Mouse (Mus musculus) liver, embryonic 14.5 days (tissue): Measurements from ENCODE around the gene Cct2. TPM values are rescaled to one million over a fixed set of nuclear protein-coding genes. Genes with fewer than 3 reads are reported as not detected.
"Not testable (repeated sequence)": the region's sequence is repeated elsewhere in the genome, so short reads cannot be mapped to it uniquely, and the experiment has no call there.

Source experiments
- ATAC-seq: fragments of 200-750 bp; cut with Nextera tagmentation; 2 replicates; pipeline ENCODE4 v1.8.0; 2017; ENCODE audit warnings: moderate number of reproducible peaks, mild to moderate bottlenecking, moderate library complexity; ENCODE audit not compliant: insufficient read depth
- DNase-seq, 3 experiments: peaks; one replicate each; pipeline ENCODE4 v3.0.0-alpha.2; 2012 to 2013; ENCODE audit warnings: low read depth in 3 of 3, low spot score in 3 of 3
- H3K27ac ChIP-seq: fragments of 300-500 bp; sonication (generic); 2 replicates; pipeline ENCODE4 v1.5.1; 2014; ENCODE audit warnings: moderate library complexity, mild to moderate bottlenecking, control low read depth, inconsistent platforms
- H3K27me3 ChIP-seq: fragments of 300-500 bp; sonication (generic); 2 replicates; pipeline ENCODE4 v1.6.1; 2014; ENCODE audit warnings: mild to moderate bottlenecking, low read length, moderate library complexity; ENCODE audit not compliant: control insufficient read depth, insufficient read depth
- H3K36me3 ChIP-seq: fragments of 300-500 bp; sonication (generic); replicated peaks from 2 replicates; pipeline ENCODE4 v1.6.1; 2014; ENCODE audit warnings: low read depth; ENCODE audit not compliant: control insufficient read depth, insufficient read depth
- H3K4me1 ChIP-seq, 2 experiments: fragments of 200-500 bp in 1 of 2; fragments of 300-500 bp in 1 of 2; sonication (generic) in 1 of 2; replicated peaks; 2 replicates each; pipeline ENCODE4 v1.6.1; 2012 to 2014; ENCODE audit warnings: antibody characterized with exemption in 1 of 2, inconsistent platforms in 1 of 2, low read length in 1 of 2; ENCODE audit not compliant: control insufficient read depth in 2 of 2, insufficient read depth in 2 of 2
- H3K4me2 ChIP-seq: fragments of 300-500 bp; sonication (generic); 2 replicates; pipeline ENCODE4 v1.6.1; 2014; ENCODE audit warnings: low read depth, mild to moderate bottlenecking, control low read depth, moderate library complexity
- H3K4me3 ChIP-seq, 2 experiments: fragments of 200-500 bp in 1 of 2; fragments of 300-500 bp in 1 of 2; sonication (generic) in 1 of 2; 2 replicates each; pipeline ENCODE4 v1.5.1; 2012 to 2014; ENCODE audit warnings: low read depth in 2 of 2, low read length in 2 of 2, mild to moderate bottlenecking in 2 of 2, control low read depth in 1 of 2, inconsistent platforms in 1 of 2, moderate library complexity in 1 of 2; ENCODE audit not compliant: insufficient read depth in 1 of 2
- H3K9ac ChIP-seq: fragments of 300-500 bp; sonication (generic); replicated peaks from 2 replicates; pipeline ENCODE4 v1.6.1; 2014; ENCODE audit warnings: mild to moderate bottlenecking, control low read depth, moderate library complexity
- H3K9me3 ChIP-seq: fragments of 300-500 bp; sonication (generic); 2 replicates; pipeline ENCODE4 v1.6.1; 2016; ENCODE audit warnings: low read length, mixed read lengths; ENCODE audit not compliant: control insufficient read depth
- CTCF ChIP-seq: IDR thresholded peaks from 2 replicates; pipeline ENCODE4 v1.5.1; 2016; ENCODE audit warnings: antibody characterized with exemption, low read depth, control low read depth
- EP300 ChIP-seq: IDR thresholded peaks from 2 replicates; pipeline ENCODE4 v1.6.1; 2016; ENCODE audit warnings: antibody characterized with exemption, low read depth
- WGBS: fragments of 180-500 bp; shearing (Covaris S2); extraction: QIAGEN DNeasy Blood & Tissue Kit; methylation state at CpG from one replicate; pipeline ENCODE4 v1.1.7; 2014; ENCODE audit not compliant: insufficient replicate concordance; 5-methylcytosine and 5-hydroxymethylcytosine counted together
- polyA plus RNA-seq, 2 experiments: library from polyadenylated mRNA; depleted of rRNA in 1 of 2; stranded (reverse) in 1 of 2; unstranded in 1 of 2; fragments of >200 nt; fragmentation: Nextera tagmentation in 1 of 2; extraction: Ambion mirVana in 1 of 2; gene quantifications; 2 replicates each; pipeline versions ENCODE4 v1.2.1 to v1.2.3; 2012 to 2014

Cct2 gene
- polyA plus RNA-seq, 2 experiments = 137 to 170 TPM

DNA sequence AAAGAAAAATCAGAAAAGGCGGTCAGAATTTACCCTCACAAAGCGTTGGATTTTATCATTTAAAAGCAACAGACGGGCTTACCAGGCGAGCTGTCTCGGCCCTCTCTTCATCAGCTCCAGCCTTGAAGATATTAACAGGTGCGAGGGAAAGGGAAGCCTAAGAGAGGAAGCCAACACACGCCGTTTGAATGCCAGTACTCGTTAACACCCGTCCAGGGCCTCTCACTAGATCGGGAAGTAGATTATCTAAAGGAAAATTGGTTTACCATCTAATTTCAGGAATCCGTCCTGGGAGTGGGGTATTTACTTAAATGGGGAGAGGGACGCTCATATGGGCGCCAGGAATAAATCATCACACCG lies 740 bp downstream of the Cct2 start:
- no peak for TF ChIP-seq EP300
- no peak for TF ChIP-seq CTCF
- Histone ChIP-seq H3K27me3 (no peaks in the 10 kb centered on the region), H3K27ac (peak overlapping the region; percentile 76), H3K4me1 (no peaks in the 10 kb centered on the region; a peak in 2 of 4 replicates), H3K36me3 (peaks cover 42% of the 10 kb centered on the region), H3K4me2 (peak overlapping the region; percentile 80), H3K9me3 (no peaks in the 10 kb centered on the region), H3K9ac (peak overlapping the region; percentile 80), H3K4me3 (peak overlapping the region; percentile 85)
- 1% methylated on average over 15 of the region's 15 CpGs for WGBS
- DNase-seq (no peak), ATAC-seq (peak; percentile 48)

DNA sequence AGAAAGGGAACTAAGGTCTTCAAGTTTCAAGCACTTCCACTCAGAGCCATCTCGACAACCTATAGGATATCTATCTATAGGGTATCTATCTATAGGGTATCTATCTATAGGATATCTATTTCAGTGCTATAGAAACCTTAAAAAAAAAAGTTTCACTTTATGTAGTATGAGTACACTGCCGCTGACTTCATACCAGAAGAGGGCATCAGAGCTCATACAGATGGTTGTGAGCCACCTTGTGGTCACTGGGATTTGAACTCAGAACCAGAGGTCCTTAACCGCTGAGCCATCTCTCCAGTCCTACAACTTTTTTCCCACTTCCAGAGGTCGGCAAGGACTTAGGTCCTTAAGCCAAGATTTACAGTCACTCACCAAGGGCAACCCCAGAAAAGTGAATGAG lies 7.9 kb downstream of the Cct2 start:
- Histone ChIP-seq H3K27me3 (no peaks in the 10 kb centered on the region), H3K4me2 (no peak overlapping the region), H3K36me3 (peaks cover 99% of the 10 kb centered on the region), H3K4me3 (no peak overlapping the region), H3K9ac (no peak overlapping the region), H3K9me3 (no peaks in the 10 kb centered on the region), H3K27ac (no peak overlapping the region), H3K4me1 (no peaks in the 10 kb centered on the region)
- ATAC-seq (no peak), DNase-seq (no peak)
- TF ChIP-seq EP300 (no peak), CTCF (0 out of 2 replicates have a peak, but pooled peaks have one; percentile 37)
- 73% methylated on average over 4 of the region's 4 CpGs for WGBS

DNA sequence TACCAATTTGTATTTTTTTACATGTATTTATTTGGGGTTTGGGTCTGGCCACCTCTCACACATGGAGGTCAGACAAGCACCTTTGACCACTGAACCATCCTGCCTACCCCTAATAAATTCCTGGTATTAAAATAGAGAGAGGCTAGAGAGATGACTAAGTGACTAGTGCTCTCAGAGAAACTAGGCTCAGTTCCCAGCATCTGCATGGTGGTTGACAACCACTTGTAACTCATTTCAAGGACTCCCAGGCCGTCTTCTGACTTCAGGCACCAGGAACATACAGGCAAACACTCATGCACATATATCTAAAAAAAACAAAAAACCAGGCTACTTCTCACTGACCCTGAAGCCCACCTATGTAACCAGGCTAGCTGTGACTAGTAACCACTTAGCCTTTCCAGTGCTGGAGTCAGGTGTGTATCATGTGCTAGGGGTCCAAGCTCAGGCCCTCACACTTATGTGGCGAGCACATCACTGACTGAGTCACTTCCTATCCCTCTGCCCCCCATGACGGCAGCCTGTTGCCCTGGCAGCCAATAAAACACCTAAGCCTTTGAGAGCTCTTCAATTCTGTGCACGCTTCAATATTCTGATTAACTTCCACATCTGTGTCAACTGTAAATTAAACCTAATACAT lies 13.5 kb downstream of the Cct2 start:
- Histone ChIP-seq H3K27ac (no peak overlapping the region), H3K4me3 (no peak overlapping the region), H3K36me3 (peaks cover 57% of the 10 kb centered on the region), H3K27me3 (no peaks in the 10 kb centered on the region), H3K4me1 (no peaks in the 10 kb centered on the region; a peak in 1 of 4 replicates), H3K9ac (no peak overlapping the region), H3K9me3 (no peaks in the 10 kb centered on the region), H3K4me2 (no peak overlapping the region)
- no peak for ATAC-seq
- no peak for DNase-seq
- no peak for TF ChIP-seq CTCF
- no peak for TF ChIP-seq EP300
- 67% methylated on average over 4 of the region's 4 CpGs for WGBS

DNA sequence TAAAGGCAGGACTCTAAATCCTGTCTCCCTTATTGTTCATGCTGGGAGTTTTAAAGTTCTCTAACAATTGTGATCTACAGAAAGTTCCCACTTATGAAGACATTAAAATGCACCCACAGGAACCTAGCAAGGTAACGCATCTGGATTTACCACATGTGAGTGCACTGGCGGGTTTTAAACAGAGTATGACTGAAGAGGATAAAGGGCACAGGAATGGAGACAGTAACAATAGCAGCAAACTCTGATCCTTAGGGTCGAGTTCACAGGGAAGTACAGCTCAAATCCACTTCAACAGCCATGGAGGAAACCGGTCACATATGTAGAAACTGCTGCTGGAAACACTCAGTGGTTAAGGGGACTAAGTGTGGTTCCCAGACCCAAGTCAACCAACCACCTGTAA lies 14.4 kb downstream of the Cct2 start:
- no peak overlapping the region for H3K4me2 ChIP-seq
- H3K9me3 ChIP-seq = no peaks in the 10 kb centered on the region
- H3K4me3 ChIP-seq = no peak overlapping the region
- no peaks in the 10 kb centered on the region for H3K27me3 ChIP-seq
- no peak overlapping the region for H3K9ac ChIP-seq
- WGBS = 69% methylated on average over 4 of the region's 4 CpGs
- H3K36me3 ChIP-seq = peaks cover 48% of the 10 kb centered on the region
- DNase-seq (no peak), ATAC-seq (no peak)
- H3K27ac ChIP-seq = no peak overlapping the region
- no peak for TF ChIP-seq EP300
- TF ChIP-seq CTCF = no peak
- H3K4me1 ChIP-seq = peaks cover 0 to under 1% of the 10 kb centered on the region in 2 experiments; a peak in 1 of 4 replicates

DNA sequence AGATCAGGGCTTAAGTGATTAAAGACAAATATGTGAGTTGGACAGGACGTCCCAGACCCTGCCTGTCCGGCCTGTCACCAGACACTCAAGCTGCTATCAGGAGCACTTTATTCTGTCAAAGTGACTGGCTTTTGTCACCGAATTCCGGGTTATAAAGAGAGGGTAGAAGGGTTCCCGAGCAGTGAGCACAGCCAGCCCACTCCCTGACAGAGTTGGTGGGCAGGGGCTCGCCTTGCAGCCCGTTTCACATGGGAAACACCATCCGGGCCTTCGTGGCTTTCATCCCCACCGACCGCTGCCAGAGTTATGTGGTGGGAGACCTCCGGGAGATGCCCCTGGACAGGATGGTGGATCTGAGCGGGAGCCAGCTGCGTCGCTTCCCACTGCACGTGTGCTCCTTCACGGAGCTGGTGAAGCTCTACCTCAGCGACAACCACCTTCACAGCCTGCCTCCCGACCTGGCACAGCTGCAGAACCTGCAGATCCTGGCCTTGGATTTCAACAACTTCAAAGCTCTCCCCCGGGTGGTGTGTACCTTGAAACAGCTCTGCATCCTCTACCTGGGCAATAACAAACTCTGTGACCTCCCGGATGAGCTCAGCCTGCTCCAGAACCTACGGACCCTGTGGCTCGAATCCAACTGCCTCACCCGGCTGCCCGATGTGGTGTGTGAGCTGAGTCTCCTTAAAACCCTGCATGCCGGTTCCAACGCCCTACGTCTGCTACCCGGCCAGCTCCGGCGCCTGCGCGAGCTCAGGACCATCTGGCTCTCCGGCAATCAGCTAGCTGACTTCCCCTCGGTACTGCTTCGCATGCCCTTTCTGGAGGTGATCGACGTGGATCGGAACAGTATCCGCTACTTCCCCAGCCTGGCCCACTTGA lies 18.2 kb downstream of the Cct2 start, which contains the start of gene Lrrc10:
TSS of gene Lrrc10 (plus strand) at position 167 of the 882 bp plus-strand sequence.
- peaks cover 10% of the 10 kb centered on the region for H3K36me3 ChIP-seq
- H3K9ac ChIP-seq = no peak within 1 kb of the TSS
- WGBS = 43% methylated on average over 40 of the region's 40 CpGs
- no peak for DNase-seq
- H3K27ac ChIP-seq = no peak within 1 kb of the TSS
- H3K4me3 ChIP-seq = no peak within 1 kb of the TSS
- H3K4me1 ChIP-seq = peaks cover 0 to 3% of the 10 kb centered on the region in 2 experiments; a peak in 2 of 4 replicates
- TF ChIP-seq EP300 (no peak), CTCF (no peak)
- ATAC-seq = no peak
- H3K9me3 ChIP-seq = no peaks in the 10 kb centered on the region
- H3K4me2 ChIP-seq = no peak within 1 kb of the TSS
- H3K27me3 ChIP-seq = no peaks in the 10 kb centered on the region

DNA sequence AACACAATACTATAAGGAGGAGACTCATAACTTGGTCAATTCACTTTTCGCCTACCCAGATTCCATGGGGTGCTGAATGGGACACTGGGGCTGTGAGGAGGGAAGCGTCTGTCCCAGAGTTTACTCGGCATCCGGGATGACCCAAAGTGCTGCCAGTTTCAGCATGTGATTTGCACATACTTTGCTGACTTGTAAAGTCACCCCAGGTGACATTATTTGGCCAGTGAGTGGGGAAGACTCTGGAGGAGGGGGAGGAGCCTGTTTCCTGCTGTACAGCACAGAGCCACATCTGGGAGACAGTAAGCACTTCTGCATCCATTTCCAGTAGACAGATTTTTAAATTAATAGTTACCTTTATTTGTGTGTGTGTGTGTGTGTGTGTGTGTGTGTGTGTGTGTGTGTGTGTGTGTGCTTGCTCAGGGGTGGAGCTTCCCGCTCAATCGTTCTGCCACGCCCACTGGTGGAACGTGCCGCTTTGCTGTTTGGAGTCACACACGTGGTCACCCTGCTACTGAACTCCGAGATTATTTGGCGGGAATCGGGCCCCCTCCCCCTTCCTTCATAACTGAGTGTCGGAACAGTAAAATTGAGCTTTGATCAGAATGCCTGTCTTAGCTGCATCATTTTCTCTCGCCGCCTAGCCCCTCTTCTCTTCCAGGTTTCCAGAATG lies 20.0 kb downstream of the Cct2 start:
- DNase-seq (peak in 2 of 3 experiments; percentile 6 to 17), ATAC-seq (peak; percentile 53; the same call in 1 of the 2 replicates)
- H3K27ac ChIP-seq, H3K9ac ChIP-seq, H3K4me3 ChIP-seq, H3K36me3 ChIP-seq, H3K4me1 ChIP-seq, H3K9me3 ChIP-seq, H3K27me3 ChIP-seq: not testable (repeated sequence)
- peak overlapping the region; percentile 5; the same call in 1 of the 2 replicates for H3K4me2 ChIP-seq
- WGBS = 34% methylated on average over 16 of the region's 16 CpGs
